Mouse (Mus musculus) lung, postnatal 36 days (tissue): ENCODE measurements at regions not wholly inside any gene's neighbourhood (a gene's known extent, or its start where the extent isn't known, plus 50 kb on each side); places are given as distances from the start of the nearest gene placed in this dataset.

Source experiments
- DNase-seq: peaks from one replicate; pipeline ENCODE4 v3.0.0; 2022; ENCODE audit warnings: mixed read lengths

DNA sequence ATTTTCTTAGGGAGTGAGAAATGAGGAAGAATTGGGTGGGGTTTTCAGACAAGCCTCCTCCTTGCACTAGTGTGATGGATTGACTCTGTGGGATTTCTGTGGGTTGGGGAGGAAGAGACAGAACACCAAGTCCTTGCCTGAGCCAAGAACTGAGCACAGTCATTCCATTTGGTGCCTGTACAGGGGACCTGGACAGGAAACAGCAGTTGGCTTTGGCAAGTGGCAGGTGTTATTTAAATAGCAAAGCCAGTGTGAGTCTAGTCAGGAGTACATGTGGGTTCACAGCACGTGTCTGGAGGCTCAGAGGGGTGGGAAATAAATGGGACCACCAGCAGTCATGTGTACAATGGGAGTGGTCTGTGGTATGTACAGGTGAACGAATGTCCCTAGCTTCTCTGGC lies 341.0 kb upstream of the Auts2 start:
- no peak for DNase-seq

DNA sequence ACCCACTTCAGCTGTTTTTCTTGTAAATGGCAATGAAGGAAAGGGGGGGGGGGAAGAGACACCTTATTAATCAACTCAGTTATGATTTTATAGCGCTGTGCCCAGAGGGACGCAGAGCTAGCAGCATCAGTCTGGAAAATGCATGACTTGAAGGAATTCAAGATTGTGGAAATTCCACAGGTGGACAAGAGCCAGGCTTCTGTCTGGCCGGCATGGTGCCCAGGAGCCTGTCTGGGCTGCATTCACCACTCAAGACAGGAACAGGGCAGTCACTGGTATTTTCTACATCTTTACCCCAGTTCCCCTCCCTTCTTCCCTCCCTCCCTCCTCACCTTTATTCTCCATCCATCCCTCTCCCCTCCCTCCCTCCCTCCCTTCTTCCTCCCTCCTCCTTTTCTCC lies 339.1 kb upstream of the Auts2 start:
- DNase-seq = peak; percentile 14

DNA sequence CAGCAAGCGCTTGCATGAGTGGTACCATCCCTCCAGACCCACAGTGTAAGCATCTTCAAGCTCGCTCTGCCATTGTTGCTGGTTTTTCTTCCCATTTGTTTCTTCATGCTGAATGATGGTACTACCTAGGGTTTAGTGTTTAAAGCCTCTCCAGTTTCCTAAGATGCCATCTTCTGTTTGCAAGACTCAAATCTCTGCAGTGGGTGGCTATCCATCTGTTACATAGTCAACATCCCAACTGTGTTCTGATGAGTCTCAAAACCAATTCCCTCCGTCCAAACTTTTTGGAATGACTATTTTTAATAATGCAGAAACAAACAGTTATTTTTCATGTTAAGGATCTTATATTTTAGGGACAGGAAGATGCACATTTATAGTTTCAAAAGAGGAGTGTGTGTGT lies 338.0 kb upstream of the Auts2 start:
- DNase-seq = no peak

DNA sequence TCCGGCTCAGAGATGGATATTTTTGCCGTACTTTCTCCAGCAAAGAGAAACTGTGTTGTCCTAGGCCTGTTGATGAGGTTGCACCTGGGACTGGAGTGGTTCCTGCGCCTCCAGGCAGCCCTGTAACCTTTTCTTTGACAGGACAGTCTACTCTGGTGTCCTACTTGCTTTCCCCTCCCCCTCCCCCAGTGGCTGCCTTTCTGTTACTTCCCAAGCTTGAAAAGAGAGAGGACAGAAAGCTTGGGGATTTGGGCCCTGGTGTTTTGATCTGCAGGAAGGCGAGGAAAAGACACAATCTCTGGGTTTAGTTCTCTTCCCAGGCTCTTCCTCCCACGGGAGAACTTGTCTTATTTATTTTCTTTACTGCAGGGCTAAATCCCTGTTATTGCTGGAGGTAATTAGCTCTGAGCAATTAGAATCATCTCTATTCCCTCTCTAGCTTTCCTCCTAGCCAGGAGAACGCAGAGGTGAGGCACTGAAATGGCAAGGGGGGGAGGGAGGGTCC lies 333.2 kb upstream of the Auts2 start:
- no peak for DNase-seq

DNA sequence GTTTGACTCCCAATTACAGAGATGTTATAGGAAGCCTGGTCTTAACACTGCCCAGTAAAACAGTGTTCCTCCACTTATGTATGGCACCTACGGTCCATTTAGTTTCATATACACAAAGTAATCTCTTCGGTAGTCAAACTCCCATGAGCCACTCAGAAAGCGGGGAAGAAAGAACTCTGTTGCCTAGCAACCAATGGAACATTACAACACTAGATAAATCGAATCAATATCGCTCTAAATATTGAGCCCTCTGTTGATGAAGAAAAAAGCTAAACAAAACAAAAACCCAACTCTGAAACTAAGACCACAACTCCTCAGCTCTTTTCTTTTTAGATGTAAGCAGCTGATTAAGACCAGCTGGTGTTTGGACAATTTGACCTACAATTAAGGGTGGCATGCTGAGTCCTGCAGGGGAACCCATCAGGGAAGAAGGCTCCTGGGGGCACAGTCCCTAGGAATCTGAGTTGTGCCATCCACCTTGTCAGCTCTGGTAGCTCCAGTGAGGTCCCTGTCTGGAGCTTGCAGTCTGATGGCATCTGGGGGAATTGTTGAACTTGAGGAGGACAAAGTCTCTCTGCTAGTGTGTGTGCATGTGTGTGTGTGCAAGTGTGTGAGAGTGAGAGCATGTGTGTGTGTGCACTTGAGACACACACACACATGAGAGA lies 315.8 kb upstream of the Auts2 start:
- DNase-seq = no peak

DNA sequence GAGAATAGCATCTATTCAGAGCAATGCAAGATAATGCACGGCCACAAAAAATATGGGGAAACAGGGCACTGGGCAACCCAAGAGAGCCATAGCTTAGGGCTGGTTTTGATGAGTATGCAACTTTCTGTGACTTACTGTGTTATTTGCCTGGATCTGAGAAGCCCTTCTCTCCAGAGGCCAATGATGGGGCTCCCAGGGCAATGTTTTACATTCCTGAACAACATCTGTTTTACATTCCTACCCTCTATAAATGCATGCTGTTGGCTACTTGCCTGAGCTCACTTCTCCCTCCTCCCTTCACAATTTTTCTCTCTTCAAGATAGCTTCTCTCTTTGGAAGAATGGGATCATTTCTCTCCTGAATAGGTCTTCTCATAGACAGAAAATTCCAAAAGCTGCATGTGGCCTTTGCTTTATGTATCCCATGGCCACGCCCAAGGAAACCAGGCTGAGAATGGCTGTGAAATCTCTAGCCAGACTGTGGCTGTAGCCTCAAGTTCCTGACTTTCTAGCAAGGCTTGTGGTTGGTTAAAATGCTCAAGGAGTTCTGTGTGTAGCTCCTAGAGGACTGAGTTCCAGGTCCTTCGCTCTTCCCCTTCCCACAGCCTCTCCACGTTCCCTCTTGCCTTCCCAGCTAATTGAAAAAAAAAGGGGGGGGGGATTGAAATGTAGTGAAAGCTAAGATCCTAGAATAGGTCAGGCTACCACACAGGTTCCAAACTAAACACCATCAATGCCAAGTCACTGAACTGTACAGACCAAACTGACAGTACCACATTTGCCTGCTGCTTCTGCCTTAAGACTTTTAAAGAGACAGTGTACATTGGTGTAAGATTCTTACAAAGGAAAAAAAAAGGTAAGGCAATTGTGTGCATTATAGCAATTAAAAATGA lies 312.7 kb upstream of the Auts2 start:
- DNase-seq = no peak

DNA sequence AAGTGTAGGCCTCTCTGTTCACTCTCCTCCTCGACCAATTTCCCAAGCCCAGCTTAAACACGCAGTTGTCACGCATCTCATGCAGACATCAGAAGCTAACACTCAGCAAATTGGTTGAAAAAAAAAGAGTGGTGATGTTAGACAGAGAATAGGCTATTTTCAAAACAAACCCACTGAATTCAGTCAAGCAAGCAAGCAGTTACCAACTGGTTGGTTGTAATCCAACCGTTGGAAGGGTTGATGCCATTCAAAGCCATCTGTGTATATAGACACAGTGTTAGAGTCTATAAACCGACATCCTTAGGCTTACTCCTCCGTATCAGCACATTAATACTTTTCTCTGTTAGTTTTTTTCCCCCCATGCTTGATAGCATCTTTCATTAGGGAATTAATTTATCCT lies 307.6 kb upstream of the Auts2 start:
- DNase-seq = no peak

DNA sequence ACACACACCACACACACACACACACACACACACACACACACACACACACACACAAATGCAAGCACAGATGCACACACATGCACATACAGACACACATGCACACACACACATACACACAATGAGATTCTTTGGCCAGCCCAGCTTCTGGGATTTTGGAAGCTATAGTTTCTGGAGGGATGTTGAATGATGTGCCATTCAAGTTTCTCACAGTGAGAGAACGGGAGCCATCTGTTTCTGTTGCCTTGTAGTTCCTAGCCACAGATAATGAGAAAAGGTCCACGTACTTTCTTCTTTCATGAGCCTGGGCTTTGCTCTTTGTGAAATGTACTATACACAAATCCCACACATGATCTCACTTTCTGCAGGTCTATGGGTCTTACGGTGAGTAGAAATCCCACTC lies 304.9 kb upstream of the Auts2 start:
- DNase-seq = no peak

DNA sequence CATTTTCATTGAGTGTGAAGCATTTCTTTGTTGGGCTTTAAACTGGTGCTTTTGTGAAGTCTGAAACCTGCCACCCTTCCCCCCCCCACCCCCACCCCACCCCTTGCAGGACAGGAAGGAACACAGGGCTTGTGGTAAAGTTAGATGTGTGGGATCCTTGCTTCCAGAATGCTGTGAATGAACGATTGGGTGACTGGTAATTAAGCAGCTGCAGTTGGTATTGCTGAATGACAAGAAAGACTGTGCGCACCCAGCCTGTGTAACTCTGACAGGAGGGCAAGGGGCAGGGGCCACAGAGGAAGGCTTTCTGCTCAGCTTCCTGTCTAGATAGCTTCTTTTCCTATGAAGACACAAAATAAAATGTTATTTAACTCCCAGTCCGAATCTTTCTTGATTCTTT lies 300.1 kb upstream of the Auts2 start:
- no peak for DNase-seq

DNA sequence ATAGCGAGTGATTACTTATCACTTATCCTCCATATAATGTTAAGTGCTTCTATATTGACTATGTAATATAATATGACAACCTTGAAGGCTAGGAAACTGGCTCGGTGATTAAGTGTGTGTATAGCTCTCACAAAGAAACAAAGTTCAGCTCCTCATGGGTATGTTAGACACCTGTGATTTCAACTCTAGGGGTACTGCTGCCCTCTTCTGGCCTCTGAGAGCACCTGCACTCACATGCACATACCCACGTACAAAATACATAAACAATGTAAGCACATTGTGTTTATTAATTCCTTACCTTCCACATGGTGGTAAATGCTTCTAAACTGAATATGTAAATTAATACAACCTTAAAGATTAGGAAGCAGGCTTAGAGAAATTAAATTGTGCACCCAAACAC lies 298.6 kb upstream of the Auts2 start:
- no peak for DNase-seq

DNA sequence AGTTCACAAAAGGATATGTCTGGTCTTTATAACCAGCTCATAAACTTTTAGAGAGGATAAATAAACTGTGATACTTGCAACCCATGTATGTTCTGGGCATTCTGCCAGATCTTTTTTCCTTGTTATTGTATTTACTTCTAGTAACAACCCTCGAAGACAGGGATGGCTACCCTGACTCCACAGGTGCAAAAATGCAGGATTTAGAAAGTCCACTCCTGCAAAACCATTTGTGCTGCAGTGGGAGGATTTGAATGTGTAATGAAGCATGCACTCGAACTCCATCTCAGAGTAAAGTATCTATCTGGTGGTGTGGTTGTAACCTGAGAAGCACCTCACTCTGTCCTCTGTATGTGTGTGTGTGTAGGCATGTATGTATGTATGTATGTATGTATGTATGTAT lies 294.3 kb upstream of the Auts2 start:
- DNase-seq = no peak

DNA sequence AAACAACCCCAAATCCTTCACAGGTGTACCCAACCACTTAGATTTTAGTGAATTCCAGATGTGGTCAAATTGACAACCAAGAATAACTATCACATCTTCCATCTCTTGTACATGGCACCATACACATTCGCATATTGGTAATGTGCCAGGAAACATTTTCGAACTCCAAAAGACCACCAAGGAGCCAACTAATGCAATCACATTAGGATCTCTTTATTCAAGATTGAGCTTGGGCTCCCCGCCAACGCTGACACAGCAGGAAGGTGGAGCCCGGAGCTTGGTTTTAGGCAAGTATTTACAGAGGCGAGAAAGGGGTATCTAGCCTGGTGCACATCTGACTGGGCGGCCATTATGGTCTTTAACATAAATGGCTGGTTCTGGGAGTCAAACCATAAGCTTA lies 285.8 kb upstream of the Auts2 start:
- DNase-seq = no peak

DNA sequence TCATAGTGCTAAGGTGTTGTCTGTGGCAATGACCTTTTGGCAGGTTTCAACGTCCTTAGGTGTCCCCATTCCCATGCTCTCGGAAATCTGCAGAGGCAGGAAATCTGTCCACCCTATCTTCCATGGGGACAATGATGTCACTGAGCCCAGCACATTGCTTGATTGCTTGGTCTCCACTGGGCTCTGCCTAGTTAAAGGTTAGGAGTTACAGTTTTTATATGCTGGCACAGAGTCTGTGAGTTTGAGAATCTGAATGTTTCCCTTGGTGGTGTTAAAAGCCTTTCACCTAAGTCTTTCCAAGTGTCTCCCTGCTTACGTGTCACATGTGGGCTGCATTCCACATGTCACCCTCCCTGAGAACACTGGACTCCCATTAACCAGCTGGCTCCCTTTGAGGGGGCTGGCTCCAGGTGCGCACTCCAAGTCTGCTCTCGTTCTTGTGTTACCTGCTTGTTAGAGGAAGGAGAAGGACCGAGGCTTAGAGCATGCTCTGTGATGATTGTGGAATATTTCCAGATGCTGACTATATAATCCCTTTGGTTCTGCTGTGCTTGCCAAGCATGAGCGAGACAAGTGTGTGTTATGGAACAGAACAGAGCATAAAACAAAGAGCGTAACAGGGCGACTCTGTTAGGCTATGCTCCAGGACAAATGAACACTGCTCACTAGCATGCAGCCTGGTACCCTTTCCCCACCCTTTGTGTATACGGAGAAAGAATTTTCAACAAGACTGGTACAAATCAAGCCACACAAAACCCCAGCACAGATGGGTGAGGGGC lies 284.6 kb upstream of the Auts2 start:
- no peak for DNase-seq

DNA sequence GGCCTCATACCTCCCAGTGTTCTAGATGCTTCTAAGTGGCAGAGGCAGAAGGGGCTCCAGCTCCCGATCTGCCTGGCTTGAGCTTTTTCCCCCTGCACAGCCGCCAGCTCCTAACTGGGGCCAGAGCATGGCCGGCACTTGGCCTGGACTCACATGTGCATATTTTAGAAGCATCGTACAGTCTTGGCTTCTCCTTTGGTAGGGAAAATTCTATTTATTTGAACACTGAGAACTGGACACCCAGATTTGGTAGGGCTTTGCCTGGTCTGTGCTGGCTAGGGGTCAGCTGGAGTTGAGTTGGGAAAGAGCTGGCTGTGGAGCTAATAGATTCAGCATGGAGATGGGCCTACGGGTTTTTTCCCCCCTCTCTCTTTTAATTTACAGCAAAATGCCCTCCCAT lies 282.9 kb upstream of the Auts2 start:
- DNase-seq = peak; percentile 3

DNA sequence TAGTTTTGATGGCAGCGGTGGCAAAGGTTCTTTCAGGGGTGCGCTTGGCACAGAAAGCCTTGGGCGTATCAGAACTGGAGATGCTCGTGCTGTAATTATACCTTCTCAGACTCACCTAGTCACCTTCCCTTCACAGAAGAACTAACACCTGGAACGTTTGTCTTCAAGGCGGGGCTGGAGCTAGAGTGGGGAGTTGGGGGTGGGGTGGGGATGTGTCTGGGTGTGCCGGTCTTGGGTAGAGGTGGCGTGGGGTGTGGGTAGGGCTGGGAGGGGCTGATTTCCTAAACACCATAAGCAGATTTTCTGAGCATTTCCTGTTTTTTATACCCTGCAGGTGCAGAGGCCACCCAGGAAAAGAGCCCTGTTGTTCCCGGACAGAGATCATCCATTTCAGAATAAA lies 274.5 kb upstream of the Auts2 start:
- DNase-seq = no peak

DNA sequence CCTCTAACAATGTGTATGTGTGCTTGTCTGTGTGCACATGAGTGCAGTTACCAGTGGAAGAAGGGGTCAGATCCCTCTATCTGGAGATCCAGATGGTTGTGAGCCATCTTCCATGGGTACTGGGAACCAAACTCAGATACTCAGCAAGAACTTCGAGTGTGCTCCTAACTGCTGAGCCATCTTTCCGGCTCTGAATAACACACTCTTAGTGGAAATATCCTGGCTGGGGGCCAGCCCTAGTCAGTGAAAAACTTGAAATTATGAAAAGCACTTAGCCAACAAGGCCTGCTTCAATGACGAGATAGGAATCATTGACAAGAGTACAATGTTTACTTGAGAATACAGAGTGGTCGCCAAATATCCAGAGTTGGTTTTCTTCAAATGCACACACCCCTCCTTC lies 266.0 kb upstream of the Auts2 start:
- peak; percentile 11 for DNase-seq

DNA sequence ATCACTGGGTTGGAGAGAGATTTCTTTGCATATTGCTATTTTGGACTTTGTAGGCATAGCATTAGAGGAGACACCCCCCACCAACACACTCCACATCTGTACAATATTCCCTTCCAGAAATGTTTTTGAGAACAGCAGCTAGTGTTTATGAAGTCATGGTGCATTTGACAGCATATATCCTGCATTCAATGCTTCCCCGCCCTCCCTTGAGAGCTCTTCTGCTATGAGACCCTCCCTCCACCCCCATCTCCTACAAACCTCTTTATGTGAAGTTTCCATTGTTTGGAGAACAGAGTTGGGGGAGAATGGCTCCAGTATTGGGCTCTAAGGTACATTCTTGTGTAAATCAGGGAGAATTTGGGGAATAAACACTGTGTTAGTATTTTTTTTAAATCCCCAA lies 252.9 kb upstream of the Auts2 start:
- DNase-seq = no peak

DNA sequence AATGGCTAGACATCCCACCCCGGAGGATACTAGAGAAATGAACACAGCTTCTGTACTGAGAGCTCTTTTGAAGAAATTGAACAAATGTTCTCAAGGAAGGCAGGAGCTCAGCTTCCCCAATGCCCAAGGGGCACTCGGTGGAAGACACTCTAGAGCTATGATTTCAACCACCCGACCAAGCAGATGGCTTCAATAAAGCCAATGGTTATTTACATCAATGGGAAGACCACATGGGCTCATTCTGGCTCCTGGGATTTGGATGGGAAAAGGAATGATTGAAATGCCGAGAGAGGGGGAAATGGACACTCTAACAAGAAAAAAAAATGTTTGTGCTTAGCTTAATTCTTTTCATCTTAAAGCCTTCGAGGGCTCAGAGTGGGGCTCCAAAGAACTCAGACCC lies 249.3 kb upstream of the Auts2 start:
- no peak for DNase-seq

DNA sequence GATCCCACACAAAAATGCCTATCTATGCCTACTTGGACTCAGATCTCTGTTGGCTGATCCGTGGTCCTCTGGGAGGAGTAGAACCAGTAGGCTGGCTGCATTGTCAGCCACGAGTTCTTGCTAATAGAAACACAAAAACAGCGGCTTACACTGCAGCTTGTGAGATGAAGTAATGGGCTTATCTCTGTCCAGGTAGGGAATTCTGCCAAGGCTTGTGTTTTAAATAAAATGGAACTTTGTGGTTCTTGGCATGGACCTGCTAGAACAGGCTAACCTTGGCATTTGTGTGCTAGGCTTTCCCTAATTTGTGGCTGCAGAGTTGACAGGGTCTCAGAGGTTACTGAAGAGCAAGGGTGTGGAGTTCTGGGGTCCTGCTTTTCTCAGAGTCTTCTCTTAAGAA lies 242.1 kb upstream of the Auts2 start:
- peak; percentile 5 for DNase-seq

DNA sequence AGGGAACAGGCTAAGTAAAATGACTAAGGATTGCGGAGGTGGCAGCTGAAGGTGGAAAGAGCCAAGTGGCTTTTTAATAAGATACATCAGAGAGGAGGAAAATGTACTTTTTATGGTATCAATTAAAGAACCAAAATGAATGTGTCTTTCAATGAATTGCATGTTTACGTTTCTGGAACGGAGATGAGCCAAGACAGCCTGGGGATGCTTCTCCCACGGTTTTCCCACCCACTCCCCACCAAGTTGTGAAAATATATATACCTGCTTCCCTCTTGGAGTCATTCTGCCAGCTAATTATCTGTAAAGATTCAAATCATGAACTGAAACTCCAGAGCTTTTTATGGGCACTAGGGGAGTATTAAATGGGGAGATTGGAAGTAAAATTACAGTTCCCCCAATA lies 241.6 kb upstream of the Auts2 start:
- no peak for DNase-seq

DNA sequence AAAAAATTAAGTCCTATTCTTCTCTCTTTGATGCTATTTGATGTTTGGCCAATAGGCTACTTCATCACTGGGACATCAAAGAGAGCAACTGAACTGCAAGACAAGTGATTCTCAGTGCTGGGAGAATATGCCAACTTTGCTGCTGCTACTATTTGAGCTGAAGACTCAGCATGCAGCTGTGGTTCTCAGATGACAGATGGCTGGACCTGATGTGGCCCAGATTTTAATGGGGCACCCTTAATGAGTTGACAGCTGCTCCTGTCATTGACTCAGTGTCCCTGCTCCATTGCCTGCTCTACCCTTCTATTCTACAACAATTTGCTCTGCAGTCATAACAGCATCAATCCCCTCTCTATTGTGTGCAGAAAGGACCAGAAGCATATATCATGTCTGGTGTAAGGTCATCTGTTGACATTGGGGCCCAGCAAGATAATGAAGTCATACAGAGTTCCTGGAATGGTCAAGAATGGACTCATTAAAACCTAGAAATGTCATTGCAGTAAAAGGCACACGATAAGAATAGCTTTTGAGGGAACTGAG lies 231.1 kb upstream of the Auts2 start:
- no peak for DNase-seq

DNA sequence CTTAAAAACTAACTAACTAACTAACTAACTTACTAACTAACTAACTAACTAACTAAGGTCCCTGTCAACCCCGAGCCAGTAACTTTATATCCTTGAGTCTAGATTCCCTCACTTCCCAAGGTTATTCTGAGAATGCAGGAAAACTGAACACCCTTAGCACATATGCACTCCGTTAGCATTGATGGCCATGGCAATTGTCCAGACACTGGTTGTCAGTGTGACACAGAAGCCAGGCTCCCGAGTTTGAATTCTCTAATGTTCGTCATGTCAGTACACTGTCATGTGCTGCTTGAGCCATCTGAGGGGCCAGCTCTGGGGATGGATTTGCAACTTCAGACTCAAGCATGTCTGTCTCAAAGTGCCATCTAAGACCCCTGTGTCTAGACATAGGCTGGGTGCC lies 217.3 kb upstream of the Auts2 start:
- DNase-seq = no peak

DNA sequence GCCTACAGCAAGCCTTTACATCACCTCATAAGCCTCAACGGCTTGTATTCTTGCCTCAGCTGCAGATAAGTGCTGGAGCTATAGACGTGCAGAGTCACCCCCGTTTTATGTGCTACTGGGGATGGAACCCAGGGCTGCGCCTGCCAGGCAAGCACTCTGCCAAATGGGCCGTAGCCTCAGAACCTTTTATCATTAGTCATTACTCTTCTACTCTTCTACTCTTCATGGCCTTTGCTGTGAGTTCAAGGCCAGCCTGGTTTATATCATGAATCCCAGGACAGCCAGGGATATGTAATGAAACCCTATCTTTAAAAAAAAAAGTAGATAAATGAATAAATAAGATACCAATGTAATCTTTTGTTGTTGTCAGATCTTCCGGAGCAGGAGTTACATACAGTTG lies 216.6 kb upstream of the Auts2 start:
- no peak for DNase-seq
